Mouse (Mus musculus): Measurements from ENCODE around the gene Frat1. TPM values are rescaled to one million over a fixed set of nuclear protein-coding genes. Genes with fewer than 3 reads are reported as not detected.
"Not testable (repeated sequence)": the region's sequence is repeated elsewhere in the genome, so short reads cannot be mapped to it uniquely, and the experiment has no call there.

Frat1 gene
- total RNA-seq, 2 experiments from 2014 or later = 5.6 to 6.1 TPM

DNA sequence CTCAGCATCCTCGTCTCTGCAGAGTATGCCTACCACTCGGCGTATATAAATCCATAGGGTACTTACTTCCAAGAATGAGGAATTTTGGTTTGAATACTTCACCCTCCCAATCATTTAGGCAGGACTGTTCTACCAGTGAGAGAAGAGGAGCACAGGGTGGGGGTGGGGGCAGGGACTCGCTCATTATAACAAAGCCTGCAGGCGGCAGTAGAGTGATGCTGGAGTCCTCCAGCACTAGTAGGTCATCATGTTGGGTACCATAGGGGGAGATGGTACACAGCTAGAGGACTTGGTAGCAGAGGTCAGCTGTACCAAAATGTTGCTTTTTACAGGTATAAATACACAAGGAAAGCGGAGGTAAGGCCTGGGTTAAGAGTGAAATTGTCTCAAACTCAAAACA lies 14.6 kb downstream of the Frat1 start:
- DNase-seq = no peak

DNA sequence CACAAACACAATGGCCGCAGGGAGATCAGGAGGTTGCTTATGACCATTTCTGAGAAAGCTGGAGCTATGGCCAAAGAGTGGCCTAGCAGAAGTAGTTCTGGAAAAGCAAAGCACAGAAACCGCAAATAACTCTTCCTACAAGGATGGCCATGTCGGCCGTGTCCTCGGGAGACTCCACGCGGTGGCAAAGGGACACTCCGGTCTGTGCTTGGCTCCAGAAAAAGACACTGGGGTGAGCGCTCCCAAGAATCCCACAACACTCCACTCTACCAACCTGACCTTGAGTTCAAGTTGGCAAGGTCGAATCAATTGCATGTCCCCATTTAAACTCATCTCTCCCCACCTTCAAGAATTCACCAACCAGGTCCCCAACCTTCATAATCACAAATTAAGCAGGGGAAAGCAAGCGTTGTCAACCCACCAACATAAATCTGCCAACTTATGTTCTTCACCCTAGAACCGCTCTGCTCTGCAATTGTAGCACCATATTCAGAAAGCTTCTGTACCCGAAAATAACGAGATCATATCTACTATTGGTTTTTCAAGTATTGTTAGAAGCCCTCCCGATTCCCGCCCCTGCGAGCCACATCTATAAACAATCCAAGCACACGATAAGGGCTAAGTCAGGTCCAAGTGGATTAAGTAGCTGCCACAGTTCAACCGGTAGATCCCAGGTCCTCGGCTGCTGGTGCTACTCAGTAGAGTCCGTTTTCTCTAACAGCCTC lies 16.8 kb downstream of the Frat1 start:
- peak; percentile 24 for DNase-seq

DNA sequence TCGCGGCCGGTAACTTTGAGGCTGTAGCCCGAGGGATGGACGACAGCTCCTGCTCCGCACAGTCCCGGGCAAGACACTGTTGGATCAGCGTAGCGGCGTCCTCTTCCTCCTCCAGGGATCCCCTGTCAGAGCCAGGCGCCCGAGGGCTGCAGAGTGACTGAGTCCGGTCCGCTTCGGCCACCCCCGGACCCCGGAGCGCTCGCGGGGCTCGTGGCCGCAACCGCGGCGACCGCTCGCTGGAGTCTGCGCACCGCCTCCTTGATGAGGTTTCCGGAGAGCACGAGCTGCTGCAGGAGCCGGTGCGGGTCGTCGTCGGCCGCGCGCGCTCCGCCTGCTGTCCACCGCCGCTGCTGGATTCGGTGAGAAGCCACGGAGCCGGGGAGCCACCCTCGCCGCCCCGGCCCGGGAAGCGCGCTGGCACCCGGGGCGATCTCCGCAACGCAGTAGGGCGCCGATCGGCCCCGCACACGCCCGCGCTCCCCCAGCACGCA lies 17.4 kb downstream of the Frat1 start:
- peak; percentile 58 for DNase-seq

DNA sequence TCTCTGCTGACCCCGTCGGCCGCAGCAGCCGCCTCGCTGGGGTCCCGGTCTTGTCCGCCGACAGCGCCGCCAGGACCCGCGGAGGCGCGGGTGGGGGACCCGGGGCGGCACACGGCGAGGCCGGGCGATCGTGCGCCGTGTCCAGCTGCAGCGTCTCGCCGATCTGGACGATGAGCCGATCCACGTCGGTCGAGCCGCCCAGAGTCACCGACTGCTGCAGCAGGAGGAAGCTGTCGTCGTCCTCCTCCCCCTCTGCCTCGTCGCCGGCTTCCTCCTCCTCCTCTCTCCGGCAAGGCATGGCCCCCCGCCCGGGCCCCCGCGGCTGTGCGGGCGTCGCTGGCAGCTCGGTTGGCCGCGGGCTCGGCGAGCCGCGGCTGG lies 17.8 kb downstream of the Frat1 start:
- DNase-seq = peak; percentile 61

DNA sequence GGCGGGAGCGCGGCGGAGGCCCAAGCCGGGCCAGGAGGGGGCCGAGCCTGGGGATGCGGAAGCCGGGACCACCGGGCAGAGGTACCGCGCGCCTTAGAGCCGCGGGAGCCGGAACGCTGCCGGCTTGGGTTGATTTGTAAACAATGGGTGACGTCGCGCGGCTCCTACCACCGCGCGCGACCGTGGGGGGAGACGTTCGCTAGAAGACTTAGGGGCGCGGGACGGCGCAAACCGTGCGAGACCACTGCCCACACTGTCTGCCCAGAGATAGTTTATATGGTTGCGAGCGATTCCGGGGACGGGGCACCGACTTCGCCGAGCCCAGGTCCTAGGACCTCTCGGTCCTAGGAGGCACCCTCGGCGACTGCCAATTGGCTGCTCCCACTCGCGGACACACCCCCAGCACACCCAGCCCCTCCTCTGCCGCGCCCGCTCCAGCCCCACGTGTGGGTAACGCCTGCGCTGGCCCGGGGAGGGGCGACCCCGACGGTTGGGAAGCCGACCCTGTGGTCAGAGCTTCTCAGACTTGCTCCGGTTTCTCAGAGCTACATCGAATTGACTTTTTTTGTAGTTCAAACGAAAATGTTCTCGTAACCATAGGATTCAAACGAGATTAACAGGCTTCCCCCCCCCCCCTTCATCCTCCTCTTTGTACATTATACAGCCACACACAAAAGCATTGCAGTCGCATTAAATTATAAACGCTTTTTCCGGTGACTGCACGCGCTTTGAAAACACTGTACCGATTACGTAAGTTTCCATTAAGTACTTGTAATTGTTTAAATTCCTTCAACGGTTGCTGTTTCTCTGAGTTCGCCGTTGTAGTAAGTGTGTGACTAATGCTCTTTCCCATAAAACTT lies 18.5 kb downstream of the Frat1 start, which contains the start of gene Frat2:
Gene Frat2 (minus strand): TSS at position 141 of the 860 bp plus-strand sequence.
- DNase-seq = peak; percentile 84

DNA sequence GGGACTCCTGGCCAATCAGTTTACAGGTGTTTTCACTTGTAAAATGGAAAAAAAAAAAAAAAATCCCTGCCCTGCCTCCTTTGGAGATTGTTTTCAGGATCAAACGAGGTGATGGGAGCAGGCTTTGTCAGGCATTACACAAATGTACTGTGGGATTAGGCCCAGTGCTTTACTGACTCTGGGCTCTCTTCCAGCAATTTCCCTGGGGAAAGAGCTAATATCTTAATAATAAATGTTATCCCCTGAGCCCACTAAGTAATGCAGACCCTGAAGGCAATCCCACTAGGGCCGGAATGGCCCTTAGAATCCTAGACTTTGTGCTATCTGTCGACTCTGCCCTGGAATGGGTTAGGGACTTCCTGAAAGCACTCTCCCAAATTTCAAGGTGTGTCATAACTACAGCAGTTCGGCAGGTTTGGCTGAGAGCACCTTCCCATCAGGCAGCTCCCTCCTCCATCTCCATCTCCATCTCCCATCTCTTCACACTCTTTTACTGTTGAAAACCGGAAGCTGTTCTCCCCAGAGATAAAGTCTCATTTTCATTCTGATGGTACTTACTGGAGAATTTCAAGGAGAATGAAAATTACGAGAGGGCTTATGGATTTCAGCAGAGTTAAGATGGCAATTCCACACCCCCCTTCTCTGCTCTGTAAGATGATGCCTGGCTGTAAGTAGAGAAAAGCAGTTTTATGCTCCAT lies 20.4 kb downstream of the Frat1 start:
- DNase-seq = no peak

DNA sequence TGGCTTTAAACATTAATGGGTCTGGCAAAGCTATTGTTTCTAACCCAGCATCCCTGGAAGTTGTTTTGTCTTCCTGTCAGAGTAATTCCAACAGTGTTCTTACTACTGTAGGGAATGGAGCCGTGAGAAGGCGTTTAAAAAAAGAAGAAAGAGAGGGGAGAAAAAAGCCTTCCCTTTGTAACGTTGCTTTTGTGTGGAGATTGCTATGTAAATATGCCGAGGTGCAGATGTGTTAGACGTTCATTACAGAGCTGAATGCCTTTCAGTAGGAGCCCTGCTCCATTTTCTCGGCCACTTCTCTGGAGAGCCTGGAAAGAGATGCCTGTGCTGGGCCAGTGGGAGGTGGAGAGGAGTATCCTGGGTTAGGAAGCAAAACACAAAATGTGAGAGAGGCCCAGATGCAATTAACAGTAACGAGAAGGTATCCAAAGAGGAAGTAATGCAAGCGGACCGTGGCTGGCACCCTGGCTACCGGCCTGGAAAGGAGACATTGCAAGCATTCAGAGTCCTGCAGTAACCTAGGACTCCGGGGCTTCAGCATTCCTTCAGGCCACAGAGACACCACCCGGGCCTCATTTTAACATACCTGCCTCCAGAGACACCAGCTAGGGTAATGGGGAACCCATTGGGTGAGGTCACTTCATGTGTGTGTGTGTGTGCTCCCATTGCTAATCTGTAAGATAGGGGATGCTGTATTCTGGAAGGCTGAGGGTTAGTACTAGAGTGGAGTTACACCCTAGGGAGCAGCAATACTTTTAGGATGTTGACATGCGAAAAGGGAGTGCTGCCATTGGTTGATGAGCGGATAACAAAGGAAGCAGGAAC lies 21.2 kb downstream of the Frat1 start:
- DNase-seq = no peak

DNA sequence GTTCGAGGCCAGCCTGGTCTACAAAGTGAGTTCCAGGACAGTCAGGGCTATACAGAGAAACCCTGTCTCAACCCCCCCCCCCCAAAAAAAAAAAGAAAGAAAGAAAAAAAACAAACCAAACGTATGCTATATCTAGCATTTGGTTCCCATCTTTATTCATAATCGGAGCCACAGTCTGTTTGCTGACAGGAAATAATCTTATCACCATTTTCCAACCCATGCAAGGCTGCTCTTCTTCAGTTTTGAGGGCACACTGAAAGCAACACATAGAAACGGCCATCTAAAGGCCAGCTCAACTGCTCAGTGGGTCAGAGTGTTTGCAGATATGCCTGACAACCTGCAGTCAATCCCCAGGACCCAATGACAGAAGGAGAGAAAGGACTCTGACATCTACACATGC lies 22.7 kb downstream of the Frat1 start:
- DNase-seq = no peak

DNA sequence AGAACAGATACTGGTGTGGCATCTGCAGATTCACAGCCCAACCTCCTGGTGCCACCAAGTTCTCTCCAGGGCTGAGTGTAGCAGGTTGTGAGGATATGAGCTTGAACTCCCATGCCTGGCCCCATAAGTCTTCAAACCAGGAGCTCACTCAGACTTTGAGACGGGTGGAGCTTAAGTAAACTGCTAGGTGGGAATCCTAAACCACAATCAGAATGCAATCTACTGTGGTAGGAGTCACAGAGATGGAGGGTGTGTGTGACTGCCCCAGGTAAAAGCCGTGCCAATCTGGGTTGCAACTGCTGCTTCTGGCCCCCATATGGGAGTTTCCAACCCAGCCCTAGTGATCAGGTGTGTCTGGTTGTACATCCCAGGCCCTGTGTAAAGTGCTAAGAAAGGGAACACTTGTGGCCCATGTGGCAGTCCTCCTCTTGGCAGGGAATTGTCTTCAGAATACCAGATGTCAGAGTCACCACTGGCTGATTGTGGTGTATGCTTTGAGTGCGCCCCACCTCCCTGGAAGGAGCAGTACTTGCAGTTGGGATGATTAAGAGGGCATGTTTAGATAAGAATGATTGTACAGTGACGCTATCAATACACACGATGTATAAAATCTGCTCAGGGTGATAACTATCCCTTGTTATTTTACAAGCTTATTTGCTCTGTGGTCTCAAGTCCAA lies 27.5 kb downstream of the Frat1 start:
- no peak for DNase-seq

DNA sequence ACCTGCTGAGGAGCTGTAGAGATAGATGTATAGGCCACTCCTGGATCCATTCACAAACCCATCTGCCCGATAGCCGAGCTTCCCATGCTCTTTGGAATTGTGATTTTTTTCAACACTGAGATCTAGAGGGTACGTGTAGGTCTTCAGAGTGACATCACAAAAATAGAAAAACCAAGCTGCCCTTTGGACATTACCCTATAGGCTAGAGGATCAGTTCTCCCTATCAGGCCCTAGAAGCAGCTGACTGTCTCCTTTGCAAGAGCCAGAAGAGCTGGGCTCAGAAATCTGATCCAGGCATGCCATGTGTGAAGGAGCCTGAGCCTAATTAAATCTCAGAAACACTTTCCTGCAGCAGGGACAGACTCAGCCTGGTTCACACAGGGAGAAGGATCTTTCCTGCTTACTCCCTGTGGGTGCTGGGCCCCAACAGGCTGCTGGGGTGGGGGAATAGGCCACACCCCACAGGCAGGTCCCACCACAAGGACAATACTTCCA lies 28.1 kb downstream of the Frat1 start:
- DNase-seq = no peak

DNA sequence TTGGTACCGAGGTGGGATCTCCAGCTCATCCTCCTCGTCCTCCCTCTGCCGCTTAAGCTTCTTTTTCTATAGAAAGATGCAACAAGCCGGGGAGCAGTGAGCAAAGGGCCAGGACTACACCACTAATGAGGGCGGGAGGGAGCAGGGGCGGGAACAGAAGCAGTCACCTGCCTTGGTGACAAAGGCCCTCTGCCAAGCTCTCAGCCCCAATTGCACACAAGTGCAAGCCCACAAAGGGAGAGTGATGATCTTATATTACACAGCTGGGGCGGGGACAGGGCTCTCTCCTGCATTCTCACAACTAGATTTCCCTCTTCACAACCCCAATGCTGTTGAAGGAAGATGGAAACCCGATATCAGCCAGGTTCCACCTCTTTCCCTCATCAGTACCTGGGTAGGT lies 36.9 kb downstream of the Frat1 start:
- DNase-seq = no peak

DNA sequence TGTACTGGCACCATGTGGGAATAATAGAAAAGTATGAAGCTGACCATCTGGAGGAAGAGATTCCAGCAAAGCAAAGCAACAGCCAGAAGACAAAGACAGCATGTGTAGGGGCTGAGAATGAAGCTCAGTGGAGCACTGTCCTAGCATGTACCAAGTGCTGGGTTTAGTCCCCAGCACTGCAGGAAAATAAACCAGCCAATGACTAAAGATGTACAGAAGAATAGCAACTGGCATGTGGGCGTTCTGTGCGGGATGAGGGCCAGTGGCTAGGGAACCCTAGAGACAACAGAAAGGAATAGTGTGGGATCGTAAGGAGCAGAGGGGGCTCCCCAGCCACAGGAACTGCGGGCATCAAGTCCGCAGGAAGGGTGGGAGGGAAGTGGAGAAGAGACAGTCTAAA lies 39.5 kb downstream of the Frat1 start:
- no peak for DNase-seq

DNA sequence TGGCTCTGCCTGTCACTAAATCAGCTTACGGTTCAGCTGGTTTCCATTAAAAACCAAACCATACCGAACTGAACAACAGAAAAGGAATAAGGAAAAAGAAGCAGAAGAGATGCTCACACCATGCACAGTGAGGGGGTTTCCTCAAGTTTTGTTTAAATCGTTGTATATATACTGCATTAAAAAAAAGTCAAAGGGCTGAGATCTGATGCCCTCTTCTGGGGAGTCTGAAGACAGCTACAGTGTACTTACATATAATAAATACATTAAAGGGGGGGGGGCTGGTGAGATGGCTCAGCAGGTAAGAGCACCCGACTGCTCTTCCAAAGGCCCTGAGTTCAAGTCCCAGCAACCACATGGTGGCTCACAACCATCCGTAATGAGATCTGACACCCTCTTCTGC lies 40.2 kb downstream of the Frat1 start:
- DNase-seq = not testable (repeated sequence)

DNA sequence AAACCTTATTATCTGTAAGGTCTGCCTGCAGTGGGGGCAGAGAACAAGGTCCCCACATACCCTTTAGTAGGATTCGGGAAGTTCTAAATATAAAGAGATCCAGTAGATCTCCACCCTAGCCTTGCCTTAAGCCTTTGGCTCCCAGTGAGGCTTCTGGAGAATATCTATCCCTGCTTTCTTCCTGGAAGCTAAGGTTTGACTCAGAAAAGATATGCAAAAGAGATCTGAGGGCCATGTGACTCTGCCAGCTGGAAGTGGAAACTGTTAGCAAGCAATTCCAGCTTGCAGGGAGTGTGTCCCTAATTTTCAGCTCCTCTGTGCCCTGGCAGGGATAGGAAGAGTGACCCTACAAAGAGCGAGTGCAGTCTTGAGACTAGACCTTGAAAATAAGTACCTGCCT lies 42.5 kb downstream of the Frat1 start:
- no peak for DNase-seq

DNA sequence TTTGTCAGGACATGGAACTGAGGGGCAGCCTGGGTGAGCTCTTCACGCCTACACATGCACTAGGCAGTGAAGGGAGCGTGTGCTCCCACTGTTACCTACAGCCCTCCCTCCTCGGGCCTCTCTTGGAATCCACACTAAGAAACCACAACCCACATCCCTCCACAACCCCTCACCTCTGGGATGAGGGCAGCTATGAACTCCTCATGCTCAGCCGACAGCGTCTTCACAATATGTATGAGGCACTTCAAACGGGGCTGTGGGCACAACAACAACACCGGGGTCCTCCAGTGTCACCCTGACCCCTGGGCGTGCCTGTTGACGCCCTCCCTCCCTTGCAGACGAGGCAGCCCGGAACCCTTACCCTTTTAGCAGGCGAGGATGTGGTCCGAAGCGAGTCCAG lies 44.6 kb downstream of the Frat1 start:
- DNase-seq = no peak

DNA sequence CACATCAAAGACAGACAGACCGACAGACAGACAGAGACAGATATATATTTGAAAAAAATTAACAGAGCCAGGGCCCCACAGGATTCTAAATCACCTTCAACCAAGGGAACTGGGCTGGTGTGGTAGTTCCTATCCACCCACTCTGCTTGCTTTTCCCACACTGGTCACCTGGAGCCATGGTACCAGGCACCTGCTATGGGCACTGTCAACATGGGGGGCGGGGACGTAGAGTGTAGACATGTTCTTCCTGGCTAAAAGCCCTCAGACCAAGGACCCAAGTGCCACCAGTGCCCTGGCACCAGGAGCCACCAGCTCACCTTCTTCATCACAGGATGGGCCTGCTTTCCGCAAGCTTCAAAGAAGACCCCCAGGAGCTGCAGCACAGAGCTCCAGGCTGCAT lies 52.1 kb downstream of the Frat1 start:
- no peak for DNase-seq

Other genes starting within 250 kb of the Frat1 start
- 1 to 10 TPM; 7.7 to 9.8 TPM for gene Gm340, start 247.6 kb upstream of the Frat1 start, total RNA-seq (2021)
- 1 to 10 TPM; 1.6 TPM for gene Slit1, start 86.3 kb upstream of the Frat1 start, total RNA-seq (2021)
- gene Arhgap19, start 27.9 kb upstream of the Frat1 start, total RNA-seq (2021) = 10 to 100 TPM in 1 of 2 experiments, 1 to 10 TPM in 1; 9.5 to 11.6 TPM
- gene Frat2, start 18.2 kb downstream of the Frat1 start, total RNA-seq (2021) = 10 to 100 TPM; 17.3 to 23.7 TPM
- gene Rrp12, start 66.2 kb downstream of the Frat1 start, total RNA-seq (2021) = 10 to 100 TPM; 27.6 to 28.4 TPM
- 10 to 100 TPM; 31.3 to 34.2 TPM for gene Pgam1, start 82.0 kb downstream of the Frat1 start, total RNA-seq (2021)
- gene Exosc1, start 103.5 kb downstream of the Frat1 start, total RNA-seq (2021) = 10 to 100 TPM; 18.2 to 20.1 TPM
- gene Zdhhc16, start 103.5 kb downstream of the Frat1 start, total RNA-seq (2021) = 10 to 100 TPM; 22.7 to 31.3 TPM
- 10 to 100 TPM in 1 of 2 experiments, 1 to 10 TPM in 1; 9.2 to 12.9 TPM for gene Mms19, start 151.2 kb downstream of the Frat1 start, total RNA-seq (2021)
- 10 to 100 TPM; 23.3 to 27.6 TPM for gene Ubtd1, start 151.8 kb downstream of the Frat1 start, total RNA-seq (2021)
- 10 to 100 TPM; 65.0 to 72.7 TPM for gene Ankrd2, start 206.0 kb downstream of the Frat1 start, total RNA-seq (2021)
- gene Hoga1, start 215.6 kb downstream of the Frat1 start, total RNA-seq (2021) = 1 to 10 TPM; 4.5 to 4.6 TPM
- under 1 TPM; 0.40 to 0.50 TPM for gene 4933411K16Rik, start 222.3 kb downstream of the Frat1 start, total RNA-seq (2021)